Mouse (Mus musculus) heart, embryonic 11.5 days (tissue): Measurements from ENCODE around the gene Larp4b. TPM values are rescaled to one million over a fixed set of nuclear protein-coding genes. Genes with fewer than 3 reads are reported as not detected.
A peak's percentile ranks its signal among the peaks of the same experiment; 100 is the strongest.

ENCODE experiments used
- ATAC-seq: fragments of 200-750 bp; cut with Nextera tagmentation; replicated peaks from 2 replicates; pipeline ENCODE4 v1.8.0; 2017; ENCODE audit warnings: moderate library complexity; ENCODE audit not compliant: insufficient number of reproducible peaks, low FRiP score, low TSS enrichment
- H3K27ac ChIP-seq: fragments of 300-500 bp; sonication (generic); 2 replicates; pipeline ENCODE4 v1.5.1; 2014; ENCODE audit warnings: mild to moderate bottlenecking, low read depth, low read length
- H3K27me3 ChIP-seq: fragments of 300-500 bp; sonication (generic); 2 replicates; pipeline ENCODE4 v1.6.1; 2014; ENCODE audit warnings: mild to moderate bottlenecking, low read length, mixed read lengths; ENCODE audit not compliant: control insufficient read depth, insufficient read depth
- H3K36me3 ChIP-seq: fragments of 300-500 bp; sonication (generic); 2 replicates; pipeline ENCODE4 v1.6.1; 2014; ENCODE audit warnings: mild to moderate bottlenecking, low read length, moderate library complexity, mixed read lengths; ENCODE audit not compliant: control insufficient read depth, insufficient read depth
- H3K4me1 ChIP-seq: fragments of 300-500 bp; sonication (generic); 2 replicates; pipeline ENCODE4 v1.6.1; 2014; ENCODE audit warnings: low read length; ENCODE audit not compliant: control insufficient read depth, insufficient read depth
- H3K4me2 ChIP-seq: fragments of 300-500 bp; sonication (generic); 2 replicates; pipeline ENCODE4 v1.6.1; 2014; ENCODE audit warnings: mild to moderate bottlenecking, moderate library complexity
- H3K4me3 ChIP-seq: fragments of 300-500 bp; sonication (generic); 2 replicates; pipeline ENCODE4 v1.5.1; 2014; ENCODE audit warnings: low read depth, low read length
- H3K9ac ChIP-seq: fragments of 300-500 bp; sonication (generic); 2 replicates; pipeline ENCODE4 v1.6.1; 2014; ENCODE audit warnings: mild to moderate bottlenecking, low read depth, low read length, moderate library complexity
- H3K9me3 ChIP-seq: fragments of 300-500 bp; sonication (generic); replicated peaks from 2 replicates; pipeline ENCODE4 v1.6.1; 2016; ENCODE audit warnings: low read length; ENCODE audit not compliant: control insufficient read depth
- WGBS: fragments of 180-500 bp; shearing (Covaris S2); extraction: QIAGEN DNeasy Blood & Tissue Kit; methylation state at CpG from one replicate; pipeline ENCODE4 v1.1.7; 2014; ENCODE audit not compliant: insufficient replicate concordance; 5-methylcytosine and 5-hydroxymethylcytosine counted together
- polyA plus RNA-seq: library from polyadenylated mRNA; unstranded; fragments of >200 nt; fragmentation: Nextera tagmentation; extraction: Ambion mirVana; gene quantifications from 2 replicates; pipeline ENCODE4 v1.2.1, GENCODE M21; 2014

Larp4b gene
- polyA plus RNA-seq, 1 experiment from 2014 or later, result 29.6 TPM

- ATAC-seq, result no peak
- Histone ChIP-seq H3K4me1 (no peaks in the 10 kb centered on the region; the same call in 1 of the 2 replicates), H3K4me2 (no peak overlapping the region), H3K36me3 (peaks cover 2% of the 10 kb centered on the region; the same call in 1 of the 2 replicates), H3K27me3 (no peaks in the 10 kb centered on the region), H3K9ac (no peak overlapping the region), H3K4me3 (no peak overlapping the region), H3K27ac (no peak overlapping the region), H3K9me3 (no peaks in the 10 kb centered on the region)
- WGBS, result 90% methylated on average over 4 of the region's 4 CpGs
Observed at GRCm38 (mm10) chr13:9178270-9178669, 84.6 kb downstream of the Larp4b start.

DNA sequence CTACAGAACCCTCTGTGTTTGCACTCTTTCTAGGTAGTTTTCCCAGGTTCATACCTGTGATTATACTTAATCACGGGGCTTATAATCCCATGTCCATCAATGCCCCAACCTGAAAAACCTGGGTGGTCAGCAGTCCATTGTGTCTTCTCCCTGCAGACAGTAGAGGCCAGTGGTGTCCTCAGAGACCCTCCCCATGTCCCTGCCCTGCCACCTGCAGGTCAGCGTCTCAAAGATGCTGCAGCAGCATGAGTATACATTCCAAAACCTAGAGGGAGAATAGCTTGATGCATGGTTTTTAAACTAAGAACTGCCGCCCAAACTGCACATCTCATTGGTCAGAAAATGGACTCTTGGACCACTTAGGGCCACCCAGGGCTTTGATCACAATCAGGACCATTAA, 85.0 kb downstream of the Larp4b start:
- H3K36me3 ChIP-seq, result no peaks in the 10 kb centered on the region
- no peaks in the 10 kb centered on the region for H3K9me3 ChIP-seq
- no peak overlapping the region for H3K4me3 ChIP-seq
- no peaks in the 10 kb centered on the region for H3K4me1 ChIP-seq
- H3K27ac ChIP-seq, result no peak overlapping the region
- 47% methylated on average over 3 of the region's 3 CpGs for WGBS
- no peak overlapping the region for H3K4me2 ChIP-seq
- H3K9ac ChIP-seq, result no peak overlapping the region
- no peaks in the 10 kb centered on the region for H3K27me3 ChIP-seq
- ATAC-seq, result no peak

DNA sequence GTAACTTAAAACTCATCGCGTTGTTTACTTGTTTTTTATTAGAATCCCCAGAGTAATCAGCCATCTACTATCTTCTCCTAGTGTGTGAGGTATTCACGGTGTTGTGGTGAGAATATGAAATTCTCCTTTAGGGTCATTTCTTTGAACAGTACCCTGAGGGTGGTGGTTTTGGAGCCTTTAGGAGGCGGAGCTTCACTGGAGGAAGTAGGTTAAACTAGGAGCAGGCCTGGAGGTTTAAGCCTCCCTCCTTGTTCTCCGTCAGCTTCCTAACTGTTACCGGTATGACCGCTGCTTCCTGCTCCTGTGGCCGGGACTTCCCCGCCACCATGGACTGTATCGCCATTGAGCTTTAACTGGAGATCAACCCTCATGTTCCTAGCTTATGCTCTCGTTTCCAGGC, 86.5 kb downstream of the Larp4b start:
- 49% methylated on average over 11 of the region's 11 CpGs for WGBS
- Histone ChIP-seq H3K27me3 (no peaks in the 10 kb centered on the region), H3K4me3 (no peak overlapping the region), H3K4me2 (peak overlapping the region; percentile 4), H3K4me1 (no peaks in the 10 kb centered on the region), H3K27ac (no peak overlapping the region), H3K9ac (no peak overlapping the region), H3K36me3 (no peaks in the 10 kb centered on the region), H3K9me3 (no peaks in the 10 kb centered on the region)
- ATAC-seq, result no peak

DNA sequence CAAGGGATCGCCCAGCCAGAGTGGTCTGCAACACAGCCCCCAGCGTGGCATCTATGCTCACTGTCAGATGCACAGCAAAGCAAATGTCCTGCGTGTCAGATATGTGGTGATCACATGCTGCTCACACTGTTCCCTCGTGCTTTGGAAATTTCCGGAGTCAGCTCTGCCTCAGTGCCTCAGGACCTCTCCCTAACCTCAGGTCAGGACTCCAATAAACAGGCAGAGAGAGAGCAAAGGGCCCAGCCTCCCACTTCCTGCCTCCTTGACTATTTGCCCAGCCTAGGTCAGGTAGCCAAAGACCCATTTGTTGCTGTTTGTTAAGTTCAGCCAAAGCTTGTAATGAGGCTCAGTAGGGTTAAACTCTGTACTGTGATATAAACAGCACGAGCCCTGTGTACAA, 87.4 kb downstream of the Larp4b start:
- Histone ChIP-seq H3K9me3 (no peaks in the 10 kb centered on the region), H3K4me2 (no peak overlapping the region), H3K4me1 (no peaks in the 10 kb centered on the region), H3K27me3 (no peaks in the 10 kb centered on the region), H3K4me3 (no peak overlapping the region), H3K36me3 (no peaks in the 10 kb centered on the region), H3K9ac (no peak overlapping the region), H3K27ac (no peak overlapping the region)
- 82% methylated on average over 6 of the region's 6 CpGs for WGBS
- no peak for ATAC-seq

- no peak overlapping the region for H3K4me2 ChIP-seq
- H3K9me3 ChIP-seq, result no peaks in the 10 kb centered on the region
- no peaks in the 10 kb centered on the region for H3K27me3 ChIP-seq
- no peak overlapping the region for H3K4me3 ChIP-seq
- ATAC-seq, result no peak
- H3K9ac ChIP-seq, result no peak overlapping the region
- H3K27ac ChIP-seq, result no peak overlapping the region
- no peaks in the 10 kb centered on the region for H3K36me3 ChIP-seq
- no peaks in the 10 kb centered on the region for H3K4me1 ChIP-seq
- 15% methylated on average over 11 of the region's 11 CpGs for WGBS
Observed at GRCm38 (mm10) chr13:9181666-9182264, 88.1 kb downstream of the Larp4b start.

- no peaks in the 10 kb centered on the region for H3K36me3 ChIP-seq
- 77% methylated on average over 6 of the region's 6 CpGs for WGBS
- no peak overlapping the region for H3K9ac ChIP-seq
- H3K4me2 ChIP-seq, result no peak overlapping the region
- no peak for ATAC-seq
- no peaks in the 10 kb centered on the region for H3K4me1 ChIP-seq
- H3K4me3 ChIP-seq, result no peak overlapping the region
- no peaks in the 10 kb centered on the region for H3K27me3 ChIP-seq
- no peak overlapping the region for H3K27ac ChIP-seq
- H3K9me3 ChIP-seq, result no peaks in the 10 kb centered on the region
Observed at GRCm38 (mm10) chr13:9184281-9184680, 90.6 kb downstream of the Larp4b start.

DNA sequence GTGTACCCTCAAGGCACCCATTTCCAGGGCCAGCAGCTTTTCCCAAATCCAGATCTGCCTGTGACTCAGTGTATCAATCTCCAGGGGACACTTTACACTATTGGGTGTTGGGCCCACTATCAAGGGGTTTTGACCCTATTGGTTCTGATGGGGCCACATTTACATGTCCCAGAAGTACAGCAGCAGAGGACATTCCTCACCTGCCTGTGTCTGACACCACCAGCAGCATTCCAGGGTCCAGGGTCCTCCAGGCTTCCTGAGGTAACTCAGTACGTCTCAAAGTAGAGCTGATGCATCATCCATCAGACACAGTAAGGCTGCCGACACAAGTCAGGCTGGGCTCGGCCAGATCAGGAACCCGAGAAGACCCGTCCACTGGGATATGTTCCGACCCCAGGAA, 91.0 kb downstream of the Larp4b start:
- Histone ChIP-seq H3K4me2 (no peak overlapping the region), H3K36me3 (no peaks in the 10 kb centered on the region), H3K9ac (no peak overlapping the region), H3K27ac (no peak overlapping the region), H3K4me1 (no peaks in the 10 kb centered on the region), H3K9me3 (no peaks in the 10 kb centered on the region), H3K4me3 (no peak overlapping the region), H3K27me3 (no peaks in the 10 kb centered on the region)
- no peak for ATAC-seq
- 73% methylated on average over 6 of the region's 6 CpGs for WGBS

DNA sequence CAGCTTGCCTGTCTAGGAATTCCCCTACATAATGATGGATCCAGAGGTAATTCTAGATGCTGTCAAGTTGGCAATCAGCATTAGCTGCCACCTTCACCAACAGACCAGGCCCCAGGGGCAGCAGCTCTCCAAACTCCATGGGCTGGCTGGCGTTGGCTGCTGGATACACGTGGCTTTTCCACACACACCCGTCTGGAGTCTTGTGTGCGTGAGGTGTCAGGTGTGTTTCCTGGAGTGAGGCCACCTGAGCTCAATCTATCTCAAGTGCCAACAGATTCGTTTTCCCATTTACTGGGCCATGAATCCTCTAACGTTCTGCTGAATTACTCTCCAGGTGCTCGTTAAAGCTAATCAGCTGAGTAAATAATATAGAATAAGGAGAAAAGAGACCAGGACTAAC, 93.5 kb downstream of the Larp4b start:
- Histone ChIP-seq H3K9ac (no peak overlapping the region), H3K27me3 (no peaks in the 10 kb centered on the region), H3K27ac (no peak overlapping the region), H3K4me3 (no peak overlapping the region), H3K4me2 (no peak overlapping the region), H3K36me3 (no peaks in the 10 kb centered on the region), H3K4me1 (peaks cover 8% of the 10 kb centered on the region), H3K9me3 (no peaks in the 10 kb centered on the region)
- ATAC-seq, result no peak
- WGBS, result 68% methylated on average over 7 of the region's 7 CpGs
